Mouse (Mus musculus) stomach, postnatal 0 days (tissue): Measurements from ENCODE around the gene Cfap299. TPM values are rescaled to one million over a fixed set of nuclear protein-coding genes. Genes with fewer than 3 reads are reported as not detected.

Experiments used
- ATAC-seq: fragments of 200-750 bp; cut with Nextera tagmentation; 2 replicates; pipeline ENCODE4 v1.8.0; 2017; ENCODE audit not compliant: low FRiP score, low TSS enrichment
- DNase-seq: peaks from one replicate; pipeline ENCODE4 v3.0.0-alpha.2; 2016; ENCODE audit warnings: low spot score
- H3K27ac ChIP-seq: fragments of 300-500 bp; sonication (generic); replicated peaks from 2 replicates; pipeline ENCODE4 v1.5.1; 2014; ENCODE audit warnings: mild to moderate bottlenecking, control low read depth
- H3K27me3 ChIP-seq: fragments of 300-500 bp; sonication (generic); 2 replicates; pipeline ENCODE4 v1.6.1; 2014; ENCODE audit warnings: low read length; ENCODE audit not compliant: control insufficient read depth, insufficient read depth
- H3K36me3 ChIP-seq: fragments of 300-500 bp; sonication (generic); 2 replicates; pipeline ENCODE4 v1.6.1; 2014; ENCODE audit warnings: low read length, mixed read lengths; ENCODE audit not compliant: control insufficient read depth, insufficient read depth
- H3K4me1 ChIP-seq: fragments of 300-500 bp; sonication (generic); replicated peaks from 2 replicates; pipeline ENCODE4 v1.6.1; 2014; ENCODE audit warnings: antibody characterized with exemption; ENCODE audit not compliant: control insufficient read depth, insufficient read depth
- H3K4me2 ChIP-seq: fragments of 300-500 bp; sonication (generic); replicated peaks from 2 replicates; pipeline ENCODE4 v1.6.1; 2014; ENCODE audit warnings: low read depth, mild to moderate bottlenecking, control low read depth, moderate library complexity
- H3K4me3 ChIP-seq: fragments of 300-500 bp; sonication (generic); 2 replicates; pipeline ENCODE4 v1.5.1; 2014; ENCODE audit warnings: low read depth, low read length, control low read depth
- H3K9ac ChIP-seq: fragments of 300-500 bp; sonication (generic); 2 replicates; pipeline ENCODE4 v1.6.1; 2014; ENCODE audit warnings: mild to moderate bottlenecking, low read length, control low read depth, mixed read lengths
- H3K9me3 ChIP-seq: fragments of 300-500 bp; sonication (generic); 2 replicates; pipeline ENCODE4 v1.6.1; 2016; ENCODE audit warnings: low read length; ENCODE audit not compliant: control insufficient read depth
- CTCF ChIP-seq: IDR thresholded peaks from 2 replicates; pipeline ENCODE4 v1.5.1; 2016; ENCODE audit warnings: antibody characterized with exemption, low read depth, mild to moderate bottlenecking, moderate library complexity
- EP300 ChIP-seq: optimal IDR thresholded peaks from 2 replicates; pipeline ENCODE3; 2016; ENCODE audit warnings: antibody characterized with exemption
- WGBS: fragments of 180-500 bp; shearing (Covaris S2); extraction: QIAGEN DNeasy Blood & Tissue Kit; methylation state at CpG from one replicate; pipeline ENCODE4 v1.1.7; 2014; 5-methylcytosine and 5-hydroxymethylcytosine counted together
- polyA plus RNA-seq: library from polyadenylated mRNA; unstranded; fragments of >200 nt; fragmentation: Nextera tagmentation; extraction: Ambion mirVana; gene quantifications from 2 replicates; pipeline ENCODE4 v1.2.1, GENCODE M21; 2015

Cfap299 gene
- polyA plus RNA-seq, 1 experiment from 2014 or later: 0.18 TPM

DNA sequence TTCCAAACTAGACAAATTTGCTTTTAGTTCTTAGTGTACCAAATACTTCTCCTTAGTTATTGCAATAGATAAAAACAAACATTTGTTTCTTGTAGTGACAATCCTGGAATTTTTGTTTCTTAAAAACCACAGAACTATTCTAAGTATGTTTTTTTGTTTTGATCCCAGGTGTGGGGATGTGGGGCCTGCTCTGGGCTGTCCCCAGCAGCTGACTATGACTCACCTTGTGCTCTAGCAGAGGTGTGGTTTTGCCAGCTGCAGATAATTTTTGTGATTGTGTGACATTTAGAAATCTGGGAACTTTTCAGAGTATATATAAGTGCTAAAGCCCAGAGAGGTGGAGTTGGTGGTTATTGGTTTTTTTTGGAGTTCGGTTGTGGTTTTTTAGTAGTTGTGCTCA, 221.8 kb downstream of the Cfap299 start:
- Histone ChIP-seq H3K27ac (no peak overlapping the region), H3K36me3 (no peaks in the 10 kb centered on the region), H3K9ac (no peak overlapping the region), H3K4me3 (no peak overlapping the region), H3K9me3 (no peaks in the 10 kb centered on the region), H3K4me2 (no peak overlapping the region), H3K27me3 (no peaks in the 10 kb centered on the region), H3K4me1 (no peaks in the 10 kb centered on the region)
- no peak for ATAC-seq
- no peak for DNase-seq
- WGBS: 93% methylated on average over 1 of the region's 1 CpGs
- TF ChIP-seq CTCF (no peak), EP300 (no peak)

DNA sequence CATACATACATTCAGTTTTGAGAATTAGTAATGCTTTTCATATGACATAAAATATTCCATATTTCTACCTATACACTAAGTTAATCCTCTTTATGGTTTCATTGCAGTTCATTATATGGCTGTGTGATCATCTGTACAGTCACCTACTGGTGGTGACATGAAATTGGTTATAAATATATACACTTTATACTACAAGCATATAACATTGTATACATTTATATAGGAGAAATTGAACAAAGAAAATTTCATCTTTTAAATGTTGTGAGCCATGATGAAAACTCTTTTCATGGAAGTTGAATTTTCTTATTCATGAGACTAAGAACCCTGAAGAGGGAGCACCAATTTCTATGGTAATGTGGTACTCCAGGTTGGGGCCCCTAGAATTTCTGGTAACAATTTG, 223.3 kb downstream of the Cfap299 start, which contains the start of gene Gm11111:
TSS of gene Gm11111 (plus strand) at position 301 of the 400 bp plus-strand sequence.
- Histone ChIP-seq H3K4me2 (no peak within 1 kb of the TSS), H3K36me3 (no peaks in the 10 kb centered on the region), H3K4me3 (no peak within 1 kb of the TSS), H3K9ac (no peak within 1 kb of the TSS), H3K9me3 (no peaks in the 10 kb centered on the region), H3K4me1 (no peaks in the 10 kb centered on the region), H3K27ac (no peak within 1 kb of the TSS), H3K27me3 (no peaks in the 10 kb centered on the region)
- DNase-seq (no peak), ATAC-seq (no peak)
- TF ChIP-seq CTCF (no peak), EP300 (no peak)

DNA sequence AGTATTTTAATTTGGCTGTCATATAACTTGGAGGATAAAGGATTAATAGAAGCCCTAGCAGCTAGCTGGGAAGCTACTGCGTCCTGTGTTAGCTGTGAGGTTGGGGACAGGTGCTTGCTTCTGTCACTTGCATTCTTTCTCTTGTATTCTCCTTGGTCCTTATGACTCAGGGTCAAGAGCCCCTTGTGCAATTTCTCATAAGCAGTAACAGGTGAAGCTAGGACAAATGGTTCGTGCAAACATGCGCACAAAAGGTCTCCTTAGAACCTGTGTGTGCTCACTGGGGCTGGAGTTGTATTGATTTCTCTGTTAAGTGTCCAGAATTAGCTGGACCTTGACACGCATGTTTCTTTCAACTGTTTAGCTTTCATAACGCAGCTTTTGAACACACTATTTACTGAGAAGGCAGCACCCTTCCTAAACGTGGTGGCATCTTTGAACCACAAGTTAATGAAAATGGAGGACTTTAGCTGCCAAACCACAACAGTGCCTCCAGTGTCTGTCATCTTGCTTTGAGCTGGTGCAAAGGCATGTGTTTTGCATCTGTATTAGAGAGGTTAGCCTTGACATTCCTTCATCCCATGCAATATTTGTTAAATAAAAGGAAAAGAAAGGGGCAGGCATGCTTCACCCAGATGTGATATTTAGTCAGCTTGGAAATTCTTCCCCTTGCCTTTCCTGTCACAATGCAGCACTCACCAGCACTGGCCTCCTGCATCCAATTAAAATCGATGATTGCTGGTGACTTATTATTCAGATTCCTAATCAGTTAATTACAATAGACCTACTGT, 223.9 kb downstream of the Cfap299 start:
- no peaks in the 10 kb centered on the region for H3K9me3 ChIP-seq
- H3K4me3 ChIP-seq: no peak overlapping the region
- no peak overlapping the region for H3K4me2 ChIP-seq
- WGBS: 61% methylated on average over 7 of the region's 7 CpGs
- no peak for ATAC-seq
- no peaks in the 10 kb centered on the region for H3K27me3 ChIP-seq
- H3K36me3 ChIP-seq: no peaks in the 10 kb centered on the region
- no peak overlapping the region for H3K27ac ChIP-seq
- H3K4me1 ChIP-seq: no peaks in the 10 kb centered on the region
- H3K9ac ChIP-seq: no peak overlapping the region
- TF ChIP-seq CTCF (no peak), EP300 (no peak)
- no peak for DNase-seq

DNA sequence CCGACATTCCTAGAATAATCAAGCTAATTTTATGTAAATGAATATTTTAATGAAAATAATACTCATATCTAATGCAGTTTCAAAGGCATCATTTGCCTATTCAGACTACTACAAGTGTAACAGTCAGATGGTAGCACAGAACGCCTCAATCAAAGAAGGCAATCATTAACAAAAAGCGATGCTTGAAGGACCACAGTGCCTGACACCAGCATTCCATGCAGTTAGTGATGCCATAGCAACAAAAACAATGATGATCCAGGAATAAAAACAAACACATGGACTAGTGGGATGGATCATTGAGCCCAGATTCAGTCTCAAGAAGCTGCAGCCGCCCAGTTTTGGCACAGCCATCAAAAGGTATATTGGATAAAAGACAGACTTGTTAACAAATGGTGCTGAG, 232.2 kb downstream of the Cfap299 start:
- no peak overlapping the region for H3K4me3 ChIP-seq
- no peaks in the 10 kb centered on the region for H3K36me3 ChIP-seq
- ATAC-seq (no peak), DNase-seq (no peak)
- 80% methylated on average over 4 of the region's 4 CpGs for WGBS
- H3K27me3 ChIP-seq: no peaks in the 10 kb centered on the region
- no peaks in the 10 kb centered on the region; the same call in 1 of the 2 replicates for H3K9me3 ChIP-seq
- TF ChIP-seq EP300 (no peak), CTCF (no peak)
- H3K4me2 ChIP-seq: no peak overlapping the region
- H3K27ac ChIP-seq: no peak overlapping the region
- H3K9ac ChIP-seq: no peak overlapping the region
- H3K4me1 ChIP-seq: no peaks in the 10 kb centered on the region

DNA sequence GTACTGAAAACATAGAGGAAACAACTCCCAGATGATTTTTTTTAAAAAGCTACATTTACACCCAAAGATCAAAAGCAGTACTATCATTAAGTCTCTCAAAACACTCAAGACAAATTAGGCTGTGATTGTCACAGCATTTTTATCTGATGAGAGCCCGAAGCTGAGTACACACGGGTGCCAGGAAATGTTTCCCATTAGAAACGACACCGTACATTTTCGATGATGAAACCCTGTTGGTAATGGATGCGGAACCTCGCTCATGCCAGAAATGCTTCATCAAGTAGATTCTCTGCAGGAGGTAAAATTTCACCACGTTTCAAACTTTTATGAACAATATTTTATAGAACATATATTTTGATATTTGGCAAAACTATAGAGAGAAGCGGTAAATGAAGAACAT, 233.7 kb downstream of the Cfap299 start:
- ATAC-seq: no peak

DNA sequence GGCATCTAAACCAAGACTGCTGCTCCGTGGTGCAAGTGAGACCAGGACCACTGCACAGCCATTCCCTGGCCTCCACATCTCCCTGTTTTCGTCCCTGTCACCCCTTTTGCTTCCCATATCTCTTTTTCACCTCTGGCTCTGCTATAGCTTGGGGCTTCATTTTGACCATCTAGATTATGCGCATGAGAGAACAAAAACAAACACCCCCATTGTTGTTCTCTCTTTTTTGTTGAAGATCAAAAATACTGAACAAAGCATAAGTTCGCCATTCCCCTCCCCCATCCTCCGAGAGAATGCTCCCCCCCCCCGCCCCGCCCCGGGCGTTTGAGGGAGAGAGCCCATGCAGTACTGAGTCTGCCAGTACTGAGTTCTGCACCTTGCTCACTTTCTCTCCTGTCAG, 234.7 kb downstream of the Cfap299 start:
- no peak overlapping the region for H3K9ac ChIP-seq
- no peaks in the 10 kb centered on the region for H3K27me3 ChIP-seq
- H3K4me2 ChIP-seq: no peak overlapping the region
- H3K4me3 ChIP-seq: no peak overlapping the region
- no peaks in the 10 kb centered on the region; the same call in 1 of the 2 replicates for H3K9me3 ChIP-seq
- H3K36me3 ChIP-seq: no peaks in the 10 kb centered on the region
- DNase-seq: no peak
- H3K4me1 ChIP-seq: no peaks in the 10 kb centered on the region
- WGBS: 67% methylated on average over 9 of the region's 9 CpGs
- no peak for ATAC-seq
- TF ChIP-seq CTCF (no peak), EP300 (no peak)
- H3K27ac ChIP-seq: no peak overlapping the region

More for the DNA sequence above, 233.7 kb downstream of the Cfap299 start:
- H3K27me3 ChIP-seq: no peaks in the 10 kb centered on the region
- no peaks in the 10 kb centered on the region for H3K4me1 ChIP-seq
- H3K27ac ChIP-seq: no peak overlapping the region
- WGBS: 66% methylated on average over 9 of the region's 9 CpGs
- no peaks in the 10 kb centered on the region; the same call in 1 of the 2 replicates for H3K9me3 ChIP-seq
- no peaks in the 10 kb centered on the region for H3K36me3 ChIP-seq
- H3K9ac ChIP-seq: no peak overlapping the region
- TF ChIP-seq CTCF (no peak), EP300 (no peak)
- no peak overlapping the region for H3K4me2 ChIP-seq
- no peak for DNase-seq
- H3K4me3 ChIP-seq: no peak overlapping the region
